Mouse (Mus musculus) cortical plate, adult 2 months (tissue): ENCODE measurements around the gene Ndufaf2. TPM values are rescaled to one million over a fixed set of nuclear protein-coding genes. Genes with fewer than 3 reads are reported as not detected.

ENCODE experiments used
- H3K27ac ChIP-seq: fragments of 200-500 bp; 2 replicates; pipeline ENCODE4 v1.5.1; 2012; ENCODE audit warnings: low read length, control low read depth, inconsistent platforms; ENCODE audit not compliant: insufficient read depth
- H3K4me1 ChIP-seq: fragments of 200-500 bp; 2 replicates; pipeline ENCODE4 v1.6.1; 2011; ENCODE audit warnings: low read length; ENCODE audit not compliant: control insufficient read depth, insufficient read depth
- H3K4me3 ChIP-seq: fragments of 200-500 bp; 2 replicates; pipeline ENCODE4 v1.5.1; 2011; ENCODE audit warnings: mild to moderate bottlenecking, low read length, control low read depth; ENCODE audit not compliant: insufficient read depth
- CTCF ChIP-seq: fragments of 200-500 bp; IDR thresholded peaks from 2 replicates; pipeline ENCODE4 v1.5.1; 2011; ENCODE audit warnings: mild to moderate bottlenecking, control low read depth, low read length; ENCODE audit not compliant: insufficient read depth; ENCODE audit errors: extremely low read depth
- POLR2A ChIP-seq: fragments of 200-500 bp; IDR thresholded peaks from 2 replicates; pipeline ENCODE4 v1.6.1; 2011; ENCODE audit warnings: mild to moderate bottlenecking, low read length, control low read depth; ENCODE audit not compliant: insufficient read depth; ENCODE audit errors: extremely low read depth
- polyA plus RNA-seq: library from polyadenylated mRNA; depleted of rRNA; stranded (reverse); fragments of >200 nt; gene quantifications from 2 replicates; pipeline ENCODE4 v1.2.3, GENCODE M21; 2012

The Ndufaf2 gene
- polyA plus RNA-seq, 1 experiment: 38.6 TPM

GRCm38 (mm10) chr13:108180821-108181220, 22.4 kb upstream of the Ndufaf2 start:
- no peak overlapping the region for H3K27ac ChIP-seq
- no peak for TF ChIP-seq POLR2A
- no peak for TF ChIP-seq CTCF
- no peak overlapping the region for H3K4me3 ChIP-seq
- H3K4me1 ChIP-seq: no peaks in the 10 kb centered on the region

GRCm38 (mm10) chr13:108179618-108180017, 21.2 kb upstream of the Ndufaf2 start:
- Histone ChIP-seq H3K4me3 (no peak overlapping the region), H3K4me1 (no peaks in the 10 kb centered on the region), H3K27ac (no peak overlapping the region)
- TF ChIP-seq CTCF (no peak), POLR2A (no peak)

- TF ChIP-seq CTCF (no peak), POLR2A (no peak)
- Histone ChIP-seq H3K4me3 (no peak overlapping the region), H3K4me1 (no peaks in the 10 kb centered on the region), H3K27ac (no peak overlapping the region)
Measured at GRCm38 (mm10) chr13:108170511-108170910, 12.1 kb upstream of the Ndufaf2 start.

GRCm38 (mm10) chr13:108170002-108170401, 11.6 kb upstream of the Ndufaf2 start:
- Histone ChIP-seq H3K27ac (no peak overlapping the region), H3K4me3 (no peak overlapping the region), H3K4me1 (no peaks in the 10 kb centered on the region)
- TF ChIP-seq CTCF (no peak), POLR2A (no peak)

- Histone ChIP-seq H3K4me3 (no peak overlapping the region), H3K27ac (no peak overlapping the region), H3K4me1 (peaks cover under 1% of the 10 kb centered on the region; the same call in 1 of the 2 replicates)
- TF ChIP-seq CTCF: no peak
- TF ChIP-seq POLR2A: no peak
Measured at GRCm38 (mm10) chr13:108164621-108165020, 6.2 kb upstream of the Ndufaf2 start.

GRCm38 (mm10) chr13:108163912-108164311, 5.5 kb upstream of the Ndufaf2 start:
- Histone ChIP-seq H3K27ac (no peak overlapping the region), H3K4me3 (no peak overlapping the region), H3K4me1 (peaks cover 1% of the 10 kb centered on the region; the same call in 1 of the 2 replicates)
- no peak for TF ChIP-seq CTCF
- TF ChIP-seq POLR2A: no peak

GRCm38 (mm10) chr13:108159963-108160362, 1.5 kb upstream of the Ndufaf2 start:
- H3K4me1 ChIP-seq: peaks cover 1% of the 10 kb centered on the region; the same call in 1 of the 2 replicates
- TF ChIP-seq CTCF: no peak
- no peak for TF ChIP-seq POLR2A
- H3K27ac ChIP-seq: no peak overlapping the region
- H3K4me3 ChIP-seq: peak overlapping the region; percentile 11; the same call in 1 of the 2 replicates

- peak overlapping the region; percentile 75 for H3K4me3 ChIP-seq
- H3K27ac ChIP-seq: no peak overlapping the region
- H3K4me1 ChIP-seq: peaks cover 1% of the 10 kb centered on the region; the same call in 1 of the 2 replicates
- TF ChIP-seq CTCF (no peak), POLR2A (no peak)
Measured at GRCm38 (mm10) chr13:108159241-108159575, 785 bp upstream of the Ndufaf2 start.

- TF ChIP-seq POLR2A (no peak), CTCF (no peak)
- H3K4me3 ChIP-seq: peak overlapping the region; percentile 75
- H3K27ac ChIP-seq: no peak overlapping the region
- peaks cover 1% of the 10 kb centered on the region; the same call in 1 of the 2 replicates for H3K4me1 ChIP-seq
Measured at GRCm38 (mm10) chr13:108157732-108158464, 525 bp downstream of the Ndufaf2 start.

- TF ChIP-seq POLR2A (no peak), CTCF (no peak)
- Histone ChIP-seq H3K27ac (no peak overlapping the region), H3K4me3 (no peak overlapping the region), H3K4me1 (peaks cover 3% of the 10 kb centered on the region; the same call in 1 of the 2 replicates)
Measured at GRCm38 (mm10) chr13:108157156-108157555, 1.3 kb downstream of the Ndufaf2 start.
